Mouse (Mus musculus) left cerebral cortex, adult 2 months (tissue): ENCODE results near the gene Panx2. TPM values are rescaled to one million over a fixed set of nuclear protein-coding genes. Genes with fewer than 3 reads are reported as not detected.

Experiments
- DNase-seq, 2 experiments: peaks; one replicate each; pipeline ENCODE4 v3.0.0; 2021 to 2022; ENCODE audit warnings: low spot score in 2 of 2, mixed read lengths in 1 of 2; ENCODE audit errors: extremely low spot score in 1 of 2
- H3K27ac ChIP-seq: fragments of 200-600 bp; 2 replicates; pipeline ENCODE4 v1.8.1; 2022
- H3K4me3 ChIP-seq: fragments of 200-600 bp; 2 replicates; pipeline ENCODE4 v1.8.1; 2022
- CTCF ChIP-seq: fragments of 200-600 bp; IDR thresholded peaks from 2 replicates; pipeline ENCODE4 v1.8.1; 2022; ENCODE audit warnings: antibody characterized with exemption, mild to moderate bottlenecking, moderate library complexity
- intact Hi-C: fragments of 180-260 bp; cut with DNase I; formaldehyde crosslinking; loops from one replicate; pipeline ENCODE4 v1.15.1; 2025
- long read RNA-seq, 2 experiments: library from polyadenylated mRNA; stranded (forward); transcript quantifications; one replicate each; pipeline ENCODE4 v2.0.0; 2021; ENCODE audit warnings: borderline mapping rate in 2 of 2
- total RNA-seq, 2 experiments: library from RNA; stranded (reverse); gene quantifications; 2 replicates each; pipeline ENCODE4 v1.2.3; 2021

Panx2 gene
- total RNA-seq: 100 to 1,000 TPM in 1 of 2 experiments, 10 to 100 TPM in 1; 99.1 to 121 TPM
- long read RNA-seq, experiment 1, transcript Panx2-203 (3 exons, 3,391 nt): major isoform, 24 of 70 reads
- long read RNA-seq, experiment 1, partial matches to known transcripts: 17 of 70 reads
- long read RNA-seq, experiment 1, other reads (novel, unspliced or antisense): 29 of 70 reads
- long read RNA-seq, experiment 2, transcript Panx2-203 (3 exons, 3,391 nt): major isoform, 24 of 53 reads
- long read RNA-seq, experiment 2, partial matches to known transcripts: 12 of 53 reads
- long read RNA-seq, experiment 2, other reads (novel, unspliced or antisense): 17 of 53 reads

GRCm38 (mm10) chr15:89059161-89059931 is at the start of gene Panx2:
Gene Panx2, plus strand, starts transcription at chr15:89059734.
- Histone ChIP-seq H3K27ac (peak within 1 kb of the TSS; percentile 92), H3K4me3 (peak within 1 kb of the TSS; percentile 82)
- TF ChIP-seq CTCF: no peak
- peak; percentile 39 to 48 for DNase-seq
- intact Hi-C loops: no loop called here

DNA sequence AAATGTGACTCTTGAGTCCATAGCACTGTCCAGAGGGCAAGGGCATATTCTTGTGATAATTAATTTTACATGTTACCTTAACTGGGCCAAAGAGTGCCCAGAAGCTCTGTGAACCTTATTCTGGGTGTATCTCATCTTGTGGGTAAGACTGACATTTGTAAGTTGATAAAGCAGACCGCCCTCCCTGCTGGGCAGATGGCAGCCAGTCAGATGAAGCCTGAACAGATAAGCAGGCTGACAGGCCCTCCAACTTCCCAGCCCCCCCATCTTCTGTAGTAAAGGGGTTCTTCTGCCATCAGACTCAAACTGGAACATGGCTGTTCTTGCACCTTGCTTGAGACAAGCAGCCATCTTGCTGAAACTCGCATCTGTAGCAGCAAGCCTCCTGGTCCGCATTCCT is 42.8 kb upstream of the Panx2 start:
- TF ChIP-seq CTCF: no peak
- intact Hi-C loops: no loop called here
- H3K27ac ChIP-seq: no peak overlapping the region
- DNase-seq: no peak
- H3K4me3 ChIP-seq: no peak overlapping the region

- Histone ChIP-seq H3K4me3 (no peak overlapping the region), H3K27ac (no peak overlapping the region)
- no peak for TF ChIP-seq CTCF
- intact Hi-C loops: no loop called here
- no peak for DNase-seq
Measured at GRCm38 (mm10) chr15:89020085-89020484, 39.4 kb upstream of the Panx2 start.

DNA sequence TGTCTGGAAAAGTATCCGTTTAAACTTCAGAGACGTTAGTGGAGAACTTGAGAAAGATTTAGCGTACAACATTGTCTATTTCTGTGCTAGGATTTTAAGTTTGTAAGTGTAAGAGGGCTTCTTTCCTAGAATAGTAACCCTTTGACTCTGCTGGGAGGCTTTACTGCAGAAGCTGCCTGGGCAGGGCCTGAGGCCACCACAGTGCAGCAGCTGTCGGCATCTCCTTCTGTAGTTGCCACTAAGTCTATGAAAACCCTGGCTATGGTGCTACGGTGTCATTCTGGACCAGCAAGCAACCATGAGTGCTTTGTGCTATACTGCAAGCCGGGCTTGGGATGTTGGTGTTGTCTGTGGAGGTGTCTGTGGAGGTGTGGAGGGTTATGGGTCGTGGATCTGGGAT is 39.0 kb upstream of the Panx2 start:
- intact Hi-C loops: no loop called here
- no peak for DNase-seq
- H3K4me3 ChIP-seq: no peak overlapping the region
- no peak for TF ChIP-seq CTCF
- H3K27ac ChIP-seq: no peak overlapping the region

DNA sequence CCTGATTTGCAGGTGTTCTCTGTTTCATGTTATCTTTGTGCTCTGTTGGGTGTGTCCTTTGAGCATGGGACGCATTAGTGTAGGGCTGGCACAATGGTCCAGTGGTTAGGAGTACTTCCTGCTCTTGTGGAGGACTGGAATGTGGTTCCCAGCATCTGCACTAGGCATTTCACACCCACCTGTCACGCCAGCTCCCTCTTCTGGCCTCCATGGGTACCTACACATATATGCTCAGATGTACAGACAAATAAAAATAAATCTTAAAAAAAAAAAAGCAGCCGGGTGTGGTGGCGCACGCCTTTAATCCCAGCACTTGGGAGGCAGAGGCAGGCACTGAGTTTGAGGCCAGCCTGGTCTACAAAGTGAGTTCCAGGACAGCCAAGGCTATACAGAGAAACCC is 15.2 kb upstream of the Panx2 start:
- H3K4me3 ChIP-seq: no peak overlapping the region
- no peak overlapping the region for H3K27ac ChIP-seq
- intact Hi-C loops: no loop called here
- DNase-seq: no peak
- no peak; the same call in 1 of the 2 replicates for TF ChIP-seq CTCF

GRCm38 (mm10) chr15:89046356-89046755 is 13.2 kb upstream of the Panx2 start:
- no peak overlapping the region for H3K4me3 ChIP-seq
- no peak overlapping the region for H3K27ac ChIP-seq
- DNase-seq: no peak
- intact Hi-C loops: no loop called here
- TF ChIP-seq CTCF: no peak

DNA sequence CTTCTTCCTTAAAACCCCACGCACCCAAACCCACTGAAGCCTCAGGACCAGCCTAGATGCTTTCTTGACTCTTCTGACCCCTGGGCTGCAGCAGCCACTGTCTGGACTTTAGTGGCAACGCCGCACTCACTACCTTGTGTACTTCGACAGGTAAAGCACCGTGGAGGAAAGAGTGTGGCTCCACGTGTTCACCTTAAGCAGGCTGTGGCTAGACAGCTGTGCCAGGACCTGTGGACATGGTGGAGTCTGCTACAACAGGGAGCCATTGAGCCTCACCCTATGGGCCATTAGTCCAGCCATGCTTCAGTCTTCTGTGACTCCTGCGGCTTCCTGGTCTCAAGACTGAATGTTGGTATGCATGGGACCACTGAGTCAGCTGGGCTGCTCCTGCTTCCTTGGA is 4.9 kb upstream of the Panx2 start:
- no peak for DNase-seq
- TF ChIP-seq CTCF: no peak
- Histone ChIP-seq H3K27ac (no peak overlapping the region), H3K4me3 (no peak overlapping the region)
- intact Hi-C loops: no loop called here

- H3K27ac ChIP-seq: peak overlapping the region; percentile 92; the same call in 1 of the 2 replicates
- no peak for TF ChIP-seq CTCF
- intact Hi-C loops: no loop called here
- DNase-seq: peak in 1 of 2 experiments; percentile 6
- peak overlapping the region; percentile 82 for H3K4me3 ChIP-seq
Measured at GRCm38 (mm10) chr15:89058736-89059135, 798 bp upstream of the Panx2 start.

DNA sequence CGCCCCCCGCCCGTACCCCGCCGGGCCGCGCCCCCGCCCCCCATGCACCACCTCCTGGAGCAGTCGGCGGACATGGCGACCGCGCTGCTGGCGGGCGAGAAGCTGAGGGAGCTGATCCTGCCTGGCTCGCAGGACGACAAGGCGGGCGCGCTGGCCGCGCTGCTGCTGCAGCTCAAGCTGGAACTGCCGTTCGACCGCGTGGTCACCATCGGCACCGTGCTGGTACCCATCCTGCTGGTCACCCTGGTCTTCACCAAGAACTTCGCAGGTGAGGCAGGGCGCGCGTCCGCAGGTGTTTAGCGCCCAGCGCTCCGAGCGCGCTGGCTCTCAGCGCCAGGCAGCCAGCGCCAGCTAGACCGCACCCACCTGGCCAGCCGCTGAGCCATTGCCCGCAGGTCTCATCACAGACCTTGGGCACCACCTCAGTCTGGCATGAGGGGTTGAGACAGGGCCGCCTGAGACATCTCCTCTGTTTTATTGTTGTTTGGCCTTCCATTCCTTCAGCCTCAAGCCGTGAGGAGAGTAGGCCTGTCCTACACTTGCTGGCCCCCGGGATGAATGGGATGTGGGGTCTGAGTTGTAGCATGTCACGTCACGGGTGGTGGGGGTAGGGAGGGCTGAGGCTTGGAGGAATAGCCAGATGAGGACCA is 623 bp downstream of the Panx2 start:
- no peak for TF ChIP-seq CTCF
- peak overlapping the region; percentile 82 for H3K4me3 ChIP-seq
- peak overlapping the region; percentile 88 for H3K27ac ChIP-seq
- intact Hi-C loops: loop anchor here (5.0 kb wide), 1 partner anchor 233 kb away; no protein-coding TSS in a partner anchor
- DNase-seq: peak; percentile 43 to 45

DNA sequence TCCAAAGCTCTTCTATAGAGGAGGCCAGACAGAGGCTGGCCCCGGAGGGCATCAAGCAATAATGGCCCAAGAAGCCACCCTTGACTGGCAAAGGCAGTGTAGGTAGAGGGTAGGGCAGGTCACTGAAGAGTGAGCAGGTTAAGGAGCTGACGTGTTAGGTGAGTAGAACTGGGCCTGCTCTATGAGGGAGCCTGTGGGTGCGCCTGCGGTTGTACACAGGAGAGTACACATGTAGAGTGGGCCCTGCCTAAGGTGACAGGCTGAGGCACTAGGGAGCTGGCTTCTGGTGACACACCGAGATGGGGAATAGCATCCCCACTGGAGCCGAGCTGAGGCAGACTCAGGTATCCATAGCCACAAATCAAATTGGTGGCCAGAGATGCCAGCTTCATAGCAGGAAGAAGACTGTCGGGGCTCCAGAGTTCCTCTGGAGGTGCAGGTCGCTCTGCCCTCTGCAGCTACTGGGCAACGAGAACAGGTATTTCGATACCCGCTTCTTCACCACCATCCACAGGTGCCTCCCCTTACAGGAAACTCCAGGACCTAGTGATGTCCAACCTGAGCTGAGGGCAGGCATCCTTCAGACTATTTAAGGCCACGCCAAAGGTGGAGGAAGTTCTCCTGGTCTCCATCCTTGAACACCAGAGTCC is 1.4 kb downstream of the Panx2 start:
- DNase-seq: peak in 1 of 2 experiments; percentile 12
- intact Hi-C loops: loop anchor here (5.0 kb wide), 1 partner anchor 234 kb away; no protein-coding TSS in a partner anchor
- Histone ChIP-seq H3K27ac (no peak overlapping the region; the same call in 1 of the 2 replicates), H3K4me3 (peak overlapping the region; percentile 82)
- TF ChIP-seq CTCF: no peak

DNA sequence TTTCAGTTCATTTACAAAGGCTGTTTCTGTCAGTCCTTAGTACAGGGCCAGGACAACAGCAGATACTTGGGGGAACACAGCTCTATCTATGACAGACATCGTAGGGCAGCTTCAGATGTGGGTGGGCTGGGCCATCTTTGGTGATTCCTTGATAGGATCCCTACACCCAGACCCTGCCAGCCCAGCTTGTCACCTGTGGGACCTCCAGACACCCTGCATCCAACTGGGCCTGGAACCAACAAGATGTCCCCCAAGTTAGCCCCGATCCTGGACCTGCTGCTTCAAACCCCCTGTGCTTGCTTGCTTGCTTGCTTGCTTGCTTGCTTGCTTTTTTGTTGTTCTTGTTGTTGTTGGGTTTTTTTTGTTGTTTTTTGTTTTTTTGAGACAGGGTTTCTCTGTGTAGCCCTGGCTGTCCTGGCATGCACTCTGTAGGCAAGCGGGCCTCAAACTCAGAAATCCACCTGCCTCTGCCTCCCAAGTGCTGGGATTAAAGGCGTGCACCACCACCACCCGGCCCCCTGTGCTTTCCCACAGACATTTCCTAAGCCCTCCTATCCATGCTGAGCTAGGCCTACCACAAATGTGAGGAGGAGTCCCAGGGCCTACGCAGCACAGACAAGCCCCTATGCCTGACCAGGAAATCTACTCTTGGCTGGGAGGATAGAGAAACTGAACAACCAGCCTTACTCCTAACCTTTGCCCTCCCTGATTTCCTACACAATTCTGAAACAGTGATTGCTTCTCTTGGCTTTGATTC is 2.4 kb downstream of the Panx2 start:
- intact Hi-C loops: loop anchor here (5.0 kb wide), 1 partner anchor 235 kb away; no protein-coding TSS in a partner anchor
- TF ChIP-seq CTCF: no peak
- DNase-seq: peak in 1 of 2 experiments; percentile 4
- H3K27ac ChIP-seq: no peak overlapping the region
- no peak overlapping the region for H3K4me3 ChIP-seq
